Mouse (Mus musculus): ENCODE results near the gene Arhgef7. TPM values are rescaled to one million over a fixed set of nuclear protein-coding genes. Genes with fewer than 3 reads are reported as not detected.

Gene Arhgef7
- total and polyA plus RNA-seq, 2 experiments: 12.4 to 15.8 TPM

DNA sequence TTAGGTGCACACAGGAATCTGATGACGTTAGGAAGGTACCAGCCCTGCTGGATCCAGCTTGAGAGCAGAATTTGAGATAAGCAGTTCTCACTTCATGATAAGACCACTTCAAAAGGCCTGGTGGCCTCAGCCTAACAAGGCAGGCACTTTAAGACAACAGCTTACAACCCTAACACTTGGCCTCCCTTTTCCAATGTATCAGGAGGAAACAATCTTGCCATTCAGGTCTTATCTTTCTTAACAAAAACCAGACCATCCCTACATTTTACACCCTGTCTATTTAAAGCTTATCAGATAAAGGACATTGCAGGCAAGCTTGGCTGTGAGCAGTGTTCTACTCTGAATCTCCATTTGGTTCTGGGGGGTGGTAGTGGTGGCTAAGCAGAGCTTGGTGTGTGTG, 35.1 kb upstream of the Arhgef7 start:
- no peaks in the 10 kb centered on the region for H3K79me2 ChIP-seq (ENCODE audit: control insufficient read depth, insufficient read depth, low read length)
- no peak overlapping the region for H3K9ac ChIP-seq (ENCODE audit: low read depth, low read length)
- DNase-seq (ENCODE audit: extremely low read depth, low read depth, low spot score): no peak
- no peaks in the 10 kb centered on the region for H3K27me3 ChIP-seq (ENCODE audit: control insufficient read depth, insufficient read depth, low read length)
- no peak overlapping the region for H3K27ac ChIP-seq (replicated peaks; ENCODE audit: insufficient read depth, low read depth, low read length)
- WGBS: 68% methylated on average over 1 of the region's 1 CpGs
- H3K4me3 ChIP-seq (ENCODE audit: insufficient read depth, low read depth, low read length): no peak overlapping the region
- TF ChIP-seq POLR2A (IDR thresholded peaks at IDR 0.05; ENCODE audit: extremely low read depth, insufficient read depth, low read length) (no peak), CTCF (IDR thresholded peaks at IDR 0.05; ENCODE audit: low read depth, low read length) (no peak)
- H3K4me1 ChIP-seq (ENCODE audit: control insufficient read depth, insufficient read depth, low read length): no peaks in the 10 kb centered on the region
- no peaks in the 10 kb centered on the region for H3K36me3 ChIP-seq (ENCODE audit: control insufficient read depth, insufficient read depth, low read length)

DNA sequence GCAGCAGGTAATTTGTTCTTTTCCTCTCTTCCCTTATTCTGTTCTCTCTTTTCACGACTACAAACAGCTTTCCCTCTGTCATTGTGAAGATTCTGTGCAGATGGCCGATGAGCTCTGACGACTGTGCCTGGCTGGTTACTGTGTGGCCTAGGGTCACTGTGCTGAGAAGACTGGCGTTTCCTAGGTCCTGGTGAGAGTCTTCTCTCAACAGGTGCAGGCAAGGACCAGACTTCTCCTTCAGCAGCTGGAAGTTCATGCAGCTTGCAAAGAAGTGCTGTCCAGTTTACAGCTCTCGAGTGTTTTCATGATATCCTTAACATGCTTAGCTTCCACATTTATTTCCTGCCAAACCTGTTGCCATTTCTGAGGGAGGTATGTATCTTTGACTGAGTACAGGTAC, 33.5 kb upstream of the Arhgef7 start:
- 83% methylated on average over 5 of the region's 5 CpGs for WGBS
- Histone ChIP-seq H3K9ac (ENCODE audit: low read depth, low read length) (no peak overlapping the region), H3K4me1 (ENCODE audit: control insufficient read depth, insufficient read depth, low read length) (no peaks in the 10 kb centered on the region), H3K79me2 (ENCODE audit: control insufficient read depth, insufficient read depth, low read length) (no peaks in the 10 kb centered on the region), H3K4me3 (ENCODE audit: insufficient read depth, low read depth, low read length) (no peak overlapping the region), H3K27me3 (ENCODE audit: control insufficient read depth, insufficient read depth, low read length) (no peaks in the 10 kb centered on the region), H3K36me3 (ENCODE audit: control insufficient read depth, insufficient read depth, low read length) (no peaks in the 10 kb centered on the region), H3K27ac (replicated peaks; ENCODE audit: insufficient read depth, low read depth, low read length) (no peak overlapping the region)
- TF ChIP-seq CTCF (IDR thresholded peaks at IDR 0.05; ENCODE audit: low read depth, low read length) (no peak), POLR2A (IDR thresholded peaks at IDR 0.05; ENCODE audit: extremely low read depth, insufficient read depth, low read length) (no peak)
- no peak for DNase-seq (ENCODE audit: extremely low read depth, low read depth, low spot score)

DNA sequence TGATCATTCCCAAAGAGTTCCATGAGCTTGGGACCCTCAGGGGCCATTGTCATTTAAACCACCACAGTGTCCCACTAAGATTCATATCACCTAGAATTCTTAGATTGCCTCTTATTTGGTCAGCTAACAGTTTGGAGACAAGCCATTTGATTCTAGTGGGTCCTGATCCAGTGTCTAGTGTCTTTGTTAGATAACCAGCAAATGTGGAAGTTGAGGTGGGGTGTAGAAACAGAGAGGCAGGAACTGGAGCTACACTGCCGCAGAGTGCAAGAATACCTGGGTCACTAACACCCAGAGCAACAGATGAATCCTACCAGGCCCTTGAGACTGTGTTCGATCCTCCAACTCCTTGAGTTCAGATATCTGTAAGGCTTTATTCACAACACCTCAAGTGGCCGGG, 31.3 kb upstream of the Arhgef7 start:
- DNase-seq (ENCODE audit: extremely low read depth, low read depth, low spot score): no peak
- Histone ChIP-seq H3K27me3 (ENCODE audit: control insufficient read depth, insufficient read depth, low read length) (no peaks in the 10 kb centered on the region), H3K27ac (replicated peaks; ENCODE audit: insufficient read depth, low read depth, low read length) (no peak overlapping the region), H3K36me3 (ENCODE audit: control insufficient read depth, insufficient read depth, low read length) (no peaks in the 10 kb centered on the region), H3K9ac (ENCODE audit: low read depth, low read length) (no peak overlapping the region), H3K4me3 (ENCODE audit: insufficient read depth, low read depth, low read length) (no peak overlapping the region), H3K79me2 (ENCODE audit: control insufficient read depth, insufficient read depth, low read length) (no peaks in the 10 kb centered on the region), H3K4me1 (ENCODE audit: control insufficient read depth, insufficient read depth, low read length) (peaks cover 4% of the 10 kb centered on the region)
- no peak for TF ChIP-seq POLR2A (IDR thresholded peaks at IDR 0.05; ENCODE audit: extremely low read depth, insufficient read depth, low read length)
- no peak for TF ChIP-seq CTCF (IDR thresholded peaks at IDR 0.05; ENCODE audit: low read depth, low read length)
- WGBS: 93% methylated on average over 3 of the region's 3 CpGs

DNA sequence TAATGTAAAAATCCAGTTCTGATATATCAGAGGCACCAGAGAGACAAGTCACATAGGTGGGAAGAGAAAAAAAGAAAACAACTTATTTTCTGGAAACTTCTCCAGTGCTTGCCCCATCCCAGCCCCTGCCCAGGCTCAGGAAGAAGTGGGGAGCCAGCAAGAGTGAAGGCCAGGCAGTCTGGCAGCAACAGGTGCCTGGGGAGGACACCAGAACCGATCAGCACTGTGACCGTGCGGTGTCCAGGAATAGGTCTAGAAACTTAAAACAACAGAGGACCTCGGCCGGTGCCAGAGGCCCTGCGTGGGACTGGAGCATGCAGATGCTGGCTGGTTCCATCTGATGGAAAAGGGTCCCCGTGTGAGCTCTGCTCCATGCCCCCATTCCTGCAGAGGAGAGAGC, 30.1 kb upstream of the Arhgef7 start:
- TF ChIP-seq CTCF (IDR thresholded peaks at IDR 0.05; ENCODE audit: low read depth, low read length) (no peak), POLR2A (IDR thresholded peaks at IDR 0.05; ENCODE audit: extremely low read depth, insufficient read depth, low read length) (no peak)
- 94% methylated on average over 7 of the region's 7 CpGs for WGBS

GRCm38 (mm10) chr8:11699442-11700001, 28.0 kb upstream of the Arhgef7 start:
- WGBS: 92% methylated on average over 5 of the region's 5 CpGs
- Histone ChIP-seq H3K27me3 (ENCODE audit: control insufficient read depth, insufficient read depth, low read length) (no peaks in the 10 kb centered on the region), H3K4me1 (ENCODE audit: control insufficient read depth, insufficient read depth, low read length) (peaks cover 4% of the 10 kb centered on the region), H3K79me2 (ENCODE audit: control insufficient read depth, insufficient read depth, low read length) (no peaks in the 10 kb centered on the region), H3K27ac (replicated peaks; ENCODE audit: insufficient read depth, low read depth, low read length) (no peak overlapping the region), H3K4me3 (ENCODE audit: insufficient read depth, low read depth, low read length) (no peak overlapping the region), H3K9ac (ENCODE audit: low read depth, low read length) (no peak overlapping the region), H3K36me3 (ENCODE audit: control insufficient read depth, insufficient read depth, low read length) (no peaks in the 10 kb centered on the region)
- TF ChIP-seq POLR2A (IDR thresholded peaks at IDR 0.05; ENCODE audit: extremely low read depth, insufficient read depth, low read length) (no peak), CTCF (IDR thresholded peaks at IDR 0.05; ENCODE audit: low read depth, low read length) (no peak)
- no peak for DNase-seq (ENCODE audit: extremely low read depth, low read depth, low spot score)

More for the DNA sequence above, 30.1 kb upstream of the Arhgef7 start:
- H3K4me1 ChIP-seq (ENCODE audit: control insufficient read depth, insufficient read depth, low read length): peaks cover 4% of the 10 kb centered on the region
- H3K36me3 ChIP-seq (ENCODE audit: control insufficient read depth, insufficient read depth, low read length): no peaks in the 10 kb centered on the region
- H3K27me3 ChIP-seq (ENCODE audit: control insufficient read depth, insufficient read depth, low read length): no peaks in the 10 kb centered on the region
- no peak overlapping the region for H3K9ac ChIP-seq (ENCODE audit: low read depth, low read length)
- H3K4me3 ChIP-seq (ENCODE audit: insufficient read depth, low read depth, low read length): no peak overlapping the region
- H3K79me2 ChIP-seq (ENCODE audit: control insufficient read depth, insufficient read depth, low read length): no peaks in the 10 kb centered on the region
- DNase-seq (ENCODE audit: extremely low read depth, low read depth, low spot score): no peak
- no peak overlapping the region for H3K27ac ChIP-seq (replicated peaks; ENCODE audit: insufficient read depth, low read depth, low read length)

Measured in liver, adult 2 months (tissue).